Mouse (Mus musculus): ENCODE measurements around the gene AL607142.1.

DNA sequence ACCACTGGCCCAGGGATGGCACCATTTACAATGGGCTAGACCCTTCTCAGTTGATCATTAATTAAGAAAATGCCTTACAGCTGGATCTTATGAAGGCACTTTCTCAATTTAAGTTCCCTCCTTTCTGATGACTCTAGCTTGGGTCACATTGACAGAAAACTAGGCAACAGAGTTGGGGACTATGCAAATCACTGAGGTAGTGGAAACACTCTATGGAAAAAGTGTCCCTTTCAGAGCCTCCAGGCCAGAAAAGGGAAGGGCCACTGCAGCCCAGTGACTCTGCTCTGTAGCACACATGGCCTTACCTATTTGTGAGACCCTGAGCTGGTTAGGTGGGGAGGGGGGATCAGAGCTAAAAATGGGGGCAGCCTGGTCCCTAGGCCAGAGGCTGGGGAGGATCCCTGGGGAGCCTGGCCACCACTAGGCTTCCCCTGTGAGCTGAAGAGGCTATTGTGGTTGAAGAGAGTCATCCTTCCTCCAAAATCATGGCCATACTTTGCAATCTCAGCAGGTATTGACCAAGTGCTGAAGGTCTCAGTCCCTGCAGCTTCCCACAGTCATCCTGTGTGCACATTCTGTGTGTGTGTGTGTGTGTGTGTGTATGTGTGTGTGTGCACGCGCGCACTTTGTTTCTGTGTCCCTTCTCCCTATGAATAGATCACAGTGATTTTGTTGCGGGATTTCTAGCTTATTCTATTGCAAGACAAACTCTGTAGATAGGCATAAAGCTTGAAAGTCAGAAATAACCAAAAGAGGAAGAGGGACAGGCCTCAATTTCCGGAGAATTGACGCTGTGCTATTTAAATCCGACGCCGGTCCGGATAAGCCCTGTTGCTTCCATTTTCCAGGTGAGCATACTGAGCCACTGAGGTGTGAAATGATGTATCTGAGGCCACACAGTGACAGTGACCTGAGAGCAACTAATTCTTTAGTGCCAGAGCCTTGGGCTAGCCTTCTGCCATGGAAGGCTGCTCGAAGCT is 11.5 kb upstream of the AL607142.1 start:
- no peak for TF ChIP-seq POLR2A (IDR thresholded peaks at IDR 0.05; ENCODE audit: low read depth, low read length)
- no peak for TF ChIP-seq CTCF (IDR thresholded peaks at IDR 0.05; ENCODE audit: extremely low read depth, insufficient read length, insufficient replicate concordance, low read depth, low read length)
